Mouse (Mus musculus) kidney, adult 2 months (tissue): ENCODE measurements at regions not wholly inside any gene's neighbourhood (a gene's known extent, or its start where the extent isn't known, plus 50 kb on each side); places are given as distances from the start of the nearest gene placed in this dataset.

ENCODE experiments used
- CTCF ChIP-seq: fragments of 200-500 bp; conservative IDR thresholded peaks from 2 replicates; pipeline ENCODE4 v1.5.1; 2011; ENCODE audit warnings: low read depth, mild to moderate bottlenecking, control low read depth, low read length, moderate library complexity, mixed read lengths; ENCODE audit not compliant: insufficient read depth, insufficient read length
- POLR2A ChIP-seq: fragments of 200-500 bp; IDR thresholded peaks from one replicate; pipeline ENCODE4 v1.6.1; 2011; ENCODE audit warnings: low read depth, low read length, control low read depth

DNA sequence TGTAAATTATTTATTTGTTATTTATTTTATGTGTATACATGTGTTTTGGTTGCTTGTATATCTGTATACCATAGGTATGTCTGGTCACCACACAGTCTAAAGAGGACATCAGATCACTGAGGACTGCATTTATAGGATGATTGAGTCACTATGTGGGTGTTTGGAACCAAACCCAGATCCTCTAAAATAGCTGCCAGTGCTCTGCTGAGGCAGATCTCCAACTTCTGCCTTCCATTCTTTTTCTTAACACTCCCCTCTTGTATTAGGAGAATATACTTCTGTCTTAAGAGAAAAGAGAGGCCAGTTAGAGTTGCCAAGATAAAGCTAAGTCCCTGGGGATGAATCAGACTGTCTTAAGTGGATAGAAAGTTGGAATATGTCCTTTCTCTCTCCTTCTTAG, 424.2 kb downstream of the Cntn6 start:
- TF ChIP-seq CTCF (no peak), POLR2A (no peak)
